Mouse (Mus musculus) 3134 (cell line): ENCODE measurements around the gene Gm17660.

Experiments used
- DNase-seq: peaks from one replicate; pipeline ENCODE4 v3.0.0-alpha.2; 2011; ENCODE audit warnings: low spot score; ENCODE audit not compliant: insufficient read length; ENCODE audit errors: extremely low read depth

Gene Gm17660

DNA sequence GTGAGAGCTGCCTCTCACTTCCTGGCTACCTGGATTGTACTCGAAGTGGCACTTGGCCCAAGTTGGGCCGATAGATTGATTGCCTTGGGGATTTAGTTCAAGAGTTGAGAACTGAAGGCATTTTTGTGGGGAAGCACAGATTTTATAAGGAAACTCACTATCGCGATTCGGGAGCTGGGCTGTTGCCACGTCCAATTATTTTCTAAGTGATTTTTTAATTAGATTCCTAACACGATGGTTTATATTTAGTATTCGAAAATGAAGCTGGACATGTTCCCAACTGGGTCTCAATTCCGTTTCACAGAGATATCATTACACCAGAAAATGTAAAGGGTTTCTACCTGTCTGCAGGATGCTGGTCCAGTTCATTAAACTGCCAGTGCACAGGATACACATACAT is 8.0 kb upstream of the Gm17660 start:
- DNase-seq = no peak

DNA sequence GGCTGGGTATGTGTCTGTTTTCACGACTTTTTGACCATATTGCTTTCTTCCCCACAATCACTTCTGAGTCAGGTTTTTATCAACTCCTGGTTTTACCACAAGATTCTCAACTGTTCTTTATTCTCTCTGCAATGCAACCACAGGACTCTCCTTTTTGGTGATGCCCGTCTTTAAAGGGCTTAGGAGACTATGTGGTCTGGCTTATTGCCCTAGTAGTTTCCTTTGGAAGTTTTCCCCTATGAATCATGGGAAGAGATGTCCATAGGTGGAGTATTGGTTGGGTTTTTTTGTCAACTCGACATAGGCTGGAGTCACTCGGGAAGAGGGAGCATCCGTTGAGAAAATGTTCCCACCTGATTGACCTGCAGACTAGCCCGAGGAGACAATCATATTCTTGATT is 3.3 kb upstream of the Gm17660 start:
- no peak for DNase-seq

DNA sequence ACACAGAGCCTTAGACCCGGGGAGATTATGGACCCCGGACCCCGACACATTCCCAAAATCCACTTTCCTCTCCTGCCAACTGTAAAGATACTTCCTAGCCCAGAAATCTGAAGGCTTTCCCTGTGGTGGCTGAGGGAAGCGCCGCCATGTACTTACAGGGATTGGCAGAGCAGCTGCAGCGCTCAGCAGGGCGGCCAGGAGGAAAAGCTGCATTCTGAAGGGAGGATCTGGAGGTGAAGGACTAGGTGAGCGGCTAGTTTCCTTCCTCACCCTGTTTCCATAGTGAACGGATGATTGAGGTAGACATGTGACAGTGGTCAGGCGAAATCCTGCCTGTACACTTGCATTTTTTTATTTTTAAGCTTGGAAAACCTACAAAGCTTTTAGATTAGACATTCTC is 1.0 kb downstream of the Gm17660 start:
- DNase-seq = no peak

DNA sequence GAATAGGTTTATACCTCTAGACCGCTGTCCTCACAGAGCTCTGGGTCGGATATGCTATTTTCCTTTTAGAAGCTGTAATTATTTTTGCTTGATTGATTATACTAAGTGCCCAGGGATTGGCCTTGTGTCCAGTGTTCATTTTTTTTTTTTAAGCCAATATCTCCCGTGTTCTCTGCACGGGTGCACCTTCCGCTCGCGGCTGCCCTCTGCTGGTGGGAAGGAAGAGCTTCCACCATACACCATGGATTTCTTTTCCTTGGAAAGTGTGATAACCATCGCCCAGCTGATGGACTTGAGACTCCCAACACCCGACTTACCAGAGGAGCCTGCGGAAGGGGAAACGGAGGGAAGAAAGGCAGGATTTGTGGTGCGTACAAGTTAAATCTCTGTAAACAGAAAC is 3.0 kb downstream of the Gm17660 start:
- no peak for DNase-seq

DNA sequence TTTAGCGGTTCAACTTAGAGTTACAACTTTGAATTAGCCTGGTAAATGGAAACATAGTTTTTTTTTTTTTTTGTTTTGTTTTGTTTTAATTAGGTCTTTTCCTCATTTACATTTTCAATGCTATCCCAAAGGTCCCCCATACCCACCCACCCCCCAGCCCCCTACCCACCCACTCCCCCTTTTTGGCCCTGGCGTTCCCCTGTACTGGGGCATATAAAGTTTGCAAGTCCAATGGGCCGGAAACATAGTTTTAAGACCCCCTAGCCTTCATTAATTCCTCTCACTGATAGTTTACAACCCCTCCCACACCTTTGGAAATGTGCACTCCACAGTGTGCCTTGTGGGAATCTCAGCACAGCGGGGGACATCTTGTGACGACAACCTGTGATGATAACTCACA is 3.8 kb downstream of the Gm17660 start:
- no peak for DNase-seq

DNA sequence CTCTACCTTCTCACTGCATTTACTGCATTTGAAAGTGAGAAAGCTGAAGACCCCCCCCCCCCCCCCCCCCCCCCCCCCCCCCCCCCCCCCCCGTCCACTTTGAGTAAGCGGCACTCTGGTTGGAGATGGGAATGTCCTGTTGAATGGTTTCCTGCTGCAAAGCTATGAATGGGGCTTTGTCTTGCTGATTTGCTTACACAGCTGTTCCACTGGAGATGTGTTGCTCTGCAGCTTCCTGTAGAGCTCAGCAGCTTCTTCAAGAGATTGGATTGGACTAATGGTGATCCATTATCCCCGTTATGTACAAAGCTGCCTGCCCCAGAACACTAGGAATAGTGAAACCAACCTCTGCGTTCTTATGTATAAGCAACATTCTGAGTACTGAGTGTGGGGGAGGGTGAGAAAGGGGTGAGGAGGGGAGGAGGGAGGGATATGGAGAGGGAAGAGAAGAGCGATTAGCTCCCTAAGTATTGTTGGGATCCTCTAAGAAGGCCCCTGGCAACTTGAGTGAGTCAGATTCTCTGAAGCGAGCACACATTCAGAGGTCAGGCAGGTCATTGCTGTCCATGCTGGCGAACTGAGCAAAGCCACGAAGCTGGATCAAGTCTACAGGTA is 5.0 kb downstream of the Gm17660 start:
- no peak for DNase-seq

DNA sequence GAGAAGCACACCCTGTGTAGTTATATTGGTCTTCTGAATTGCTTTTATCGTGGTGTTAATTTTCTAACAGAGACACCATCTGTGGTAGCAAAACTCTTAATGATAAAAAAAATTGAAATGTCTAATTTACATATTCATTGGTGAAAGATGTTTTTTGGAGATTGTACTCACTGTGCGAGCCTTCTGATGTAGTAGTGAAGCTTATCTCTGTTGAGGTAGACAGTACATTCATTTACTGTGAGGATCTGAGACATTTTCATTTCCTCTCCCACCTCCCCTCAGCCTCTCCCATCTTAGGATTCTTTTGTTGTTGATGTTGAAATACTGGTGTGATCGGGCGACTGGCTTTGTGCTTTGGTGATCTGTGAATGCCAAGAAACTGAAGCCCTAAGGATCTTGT is 6.4 kb downstream of the Gm17660 start:
- no peak for DNase-seq

DNA sequence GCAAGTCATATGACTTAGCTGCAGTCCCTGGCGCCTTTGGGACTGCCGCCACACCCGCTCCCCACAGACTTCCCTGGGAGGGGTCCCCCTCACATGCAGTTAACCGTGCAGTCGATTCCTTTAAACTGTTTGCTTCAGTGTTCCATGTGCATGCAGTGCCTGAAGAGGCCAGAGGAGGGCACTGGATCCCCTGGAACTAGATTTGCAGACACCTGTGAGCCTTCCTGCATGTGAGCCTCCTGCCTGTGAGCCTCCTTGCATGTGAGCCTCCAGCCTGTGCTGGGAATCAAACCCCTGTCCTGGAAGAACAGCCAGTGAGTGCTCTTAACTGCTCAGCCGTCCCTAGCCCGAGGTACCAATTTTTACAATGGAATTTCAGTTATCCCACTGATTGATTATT is 8.7 kb downstream of the Gm17660 start:
- DNase-seq = no peak

DNA sequence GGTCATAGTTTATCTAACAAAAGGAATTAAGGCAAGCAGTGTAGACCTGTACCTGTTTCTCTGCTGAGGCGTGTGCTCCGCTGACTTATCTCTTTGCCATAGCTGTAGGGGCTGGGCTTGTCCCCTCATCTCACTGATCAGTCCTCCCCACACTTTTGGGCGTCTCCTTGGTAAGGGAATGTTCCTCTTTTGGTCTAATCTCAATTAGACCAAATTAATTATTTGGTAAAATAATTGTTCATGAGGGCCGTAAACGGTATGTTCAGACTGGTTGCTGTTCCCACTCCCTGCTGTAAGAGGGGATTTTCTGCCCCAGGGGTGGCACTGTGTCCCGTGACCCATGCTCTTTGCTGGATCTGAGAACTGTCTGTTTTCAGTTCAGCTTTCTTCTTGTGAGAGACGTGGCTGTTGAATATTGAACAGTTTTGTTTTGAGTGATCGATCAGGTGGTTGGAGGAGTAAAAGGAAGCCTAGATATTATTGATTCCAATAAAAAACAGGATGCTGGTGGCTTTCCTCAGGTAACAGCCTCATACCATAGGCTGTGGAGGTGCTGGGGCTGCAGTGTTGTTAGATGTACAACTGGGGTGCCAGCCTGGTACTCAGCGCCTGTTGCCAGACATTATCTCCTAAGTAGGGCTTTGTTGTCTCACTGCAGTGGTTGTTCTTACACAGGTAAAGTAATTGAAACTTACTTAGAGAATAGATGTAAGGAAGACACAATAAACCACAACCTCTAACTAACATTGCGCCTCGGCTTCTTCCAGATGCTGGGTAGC is 14.4 kb downstream of the Gm17660 start:
- no peak for DNase-seq

DNA sequence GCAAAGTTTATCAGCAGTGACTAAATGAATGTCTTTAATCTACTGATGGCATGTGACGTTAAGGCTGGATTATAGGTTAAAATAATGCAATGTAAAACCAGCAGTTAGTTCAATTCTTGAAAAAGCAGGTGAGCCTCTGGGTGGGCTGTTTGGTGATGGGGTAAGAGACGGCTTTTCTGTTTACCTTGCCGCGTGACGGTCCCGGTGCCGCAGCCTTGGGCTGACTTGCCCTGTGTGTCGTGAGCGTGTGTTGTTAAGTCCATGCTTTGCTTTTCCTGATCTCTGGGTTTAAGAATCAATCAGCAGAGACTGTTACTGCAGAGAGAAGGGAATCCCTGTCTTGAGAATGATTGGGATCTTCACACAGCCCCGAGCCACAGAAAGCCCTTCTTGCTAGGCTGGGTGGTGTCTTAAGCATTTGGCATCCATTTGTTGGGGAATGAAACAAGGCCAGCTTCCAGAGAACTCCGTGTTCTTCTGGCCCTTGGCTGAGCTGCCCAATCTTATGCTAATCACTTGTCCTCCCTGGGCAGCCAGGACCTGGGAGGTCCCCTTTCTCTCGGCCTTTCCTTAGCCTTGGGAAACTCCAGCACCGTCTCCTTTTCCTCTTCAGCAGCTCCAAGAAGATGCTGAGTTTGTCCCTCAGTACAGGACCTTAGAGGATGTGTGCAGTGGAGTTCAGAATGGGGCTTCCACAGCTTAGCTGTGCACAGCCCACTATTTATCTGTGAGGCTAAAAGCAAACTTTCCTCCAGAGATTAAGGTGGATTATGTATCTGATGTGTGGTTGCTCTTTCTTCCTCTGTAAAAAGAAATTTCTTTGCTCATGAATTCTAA is 15.3 kb downstream of the Gm17660 start:
- DNase-seq = no peak

DNA sequence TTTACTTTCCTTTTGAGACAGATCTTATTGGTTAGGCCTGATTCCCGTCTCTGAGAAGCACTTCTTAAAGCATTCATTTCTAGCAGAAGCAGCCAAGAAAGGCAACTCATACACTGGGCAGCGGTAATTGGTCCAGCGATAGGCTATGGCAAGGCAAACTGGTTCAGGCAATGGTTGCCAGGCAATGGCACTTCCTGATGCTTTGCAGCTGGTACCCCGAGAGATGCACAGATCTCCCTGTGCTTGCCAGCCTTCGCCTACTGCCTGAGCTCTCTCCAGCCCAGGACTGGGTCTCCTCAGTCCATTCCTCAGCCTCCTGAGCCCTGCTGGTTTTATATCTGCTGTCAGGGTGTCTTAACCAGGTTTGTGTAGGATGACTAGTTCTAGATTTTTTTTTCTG is 17.0 kb downstream of the Gm17660 start:
- DNase-seq = no peak

DNA sequence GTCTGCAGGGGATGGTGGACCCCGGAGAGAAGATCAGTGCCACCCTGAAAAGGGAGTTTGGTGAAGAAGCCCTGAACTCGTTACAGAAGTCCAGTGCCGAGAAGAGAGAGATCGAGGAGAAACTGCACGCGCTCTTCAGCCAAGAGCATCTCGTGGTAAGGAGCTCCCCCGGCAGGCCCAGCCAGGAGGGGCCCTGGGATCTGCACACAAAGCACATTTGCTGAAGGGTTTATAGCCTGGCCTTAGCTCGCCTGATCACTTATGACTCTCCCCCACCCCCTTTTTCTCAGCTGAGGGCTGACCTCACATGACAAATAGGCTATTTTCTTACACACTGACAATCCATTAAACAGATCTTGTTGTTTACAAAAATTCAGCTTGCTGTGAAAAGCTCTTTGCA is 17.8 kb downstream of the Gm17660 start:
- DNase-seq = no peak

DNA sequence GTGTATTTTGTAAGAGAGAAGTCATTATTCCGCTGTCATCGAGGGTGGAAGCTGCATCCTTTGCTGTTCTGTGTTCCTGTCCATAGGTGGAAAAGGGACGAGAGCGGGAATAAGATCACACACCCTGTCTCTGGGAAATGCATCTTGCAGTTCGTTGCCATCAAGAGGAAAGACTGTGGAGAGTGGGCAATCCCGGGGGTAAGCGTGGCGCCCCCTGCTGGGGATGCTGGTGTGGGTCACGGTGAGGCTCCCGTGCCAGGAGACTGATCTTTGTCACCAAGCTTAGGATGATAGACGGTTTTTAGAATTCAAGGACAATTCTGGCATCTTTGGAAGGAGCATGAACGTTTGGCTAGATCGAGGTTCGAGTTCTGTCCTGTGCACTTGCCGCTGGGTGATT is 19.4 kb downstream of the Gm17660 start:
- DNase-seq = peak; percentile 42

DNA sequence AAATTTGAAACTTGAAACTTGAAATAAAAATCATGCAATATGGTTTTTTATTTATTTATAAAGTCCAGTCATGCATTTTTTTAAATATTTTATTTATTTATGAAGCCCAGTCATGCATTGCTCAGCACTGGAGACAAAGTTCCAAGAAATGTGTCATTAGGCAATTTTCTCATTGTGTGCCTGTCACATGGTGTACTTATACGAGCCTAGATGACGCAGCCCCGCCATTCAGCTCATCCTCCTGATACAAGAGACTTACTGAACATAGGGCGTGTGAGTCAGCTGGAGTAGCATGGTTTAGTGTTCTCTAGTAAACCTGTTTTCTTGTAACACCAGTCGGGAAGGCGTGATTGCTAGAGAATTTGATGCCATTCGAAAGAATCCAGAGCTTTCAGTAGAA is 21.1 kb downstream of the Gm17660 start:
- peak; percentile 54 for DNase-seq

DNA sequence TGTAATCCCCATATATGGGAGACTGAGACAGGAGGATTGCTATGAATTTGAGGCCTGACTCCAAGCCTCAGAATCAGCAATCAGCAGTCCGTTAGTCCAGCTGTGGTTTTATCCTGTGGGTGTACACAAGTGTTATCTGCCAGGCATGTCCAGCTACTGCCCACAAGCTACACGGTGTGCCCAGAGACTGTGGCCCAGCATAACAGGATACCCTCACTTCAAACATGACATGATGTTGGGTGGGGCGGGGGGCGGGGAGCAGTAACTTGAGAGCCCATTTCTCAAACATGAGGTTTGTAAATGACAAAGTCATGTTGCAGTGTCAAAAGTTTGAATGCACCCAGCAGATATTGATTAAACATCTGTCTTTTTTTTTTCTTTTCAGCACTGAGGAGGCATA is 21.6 kb downstream of the Gm17660 start:
- peak; percentile 55 for DNase-seq

DNA sequence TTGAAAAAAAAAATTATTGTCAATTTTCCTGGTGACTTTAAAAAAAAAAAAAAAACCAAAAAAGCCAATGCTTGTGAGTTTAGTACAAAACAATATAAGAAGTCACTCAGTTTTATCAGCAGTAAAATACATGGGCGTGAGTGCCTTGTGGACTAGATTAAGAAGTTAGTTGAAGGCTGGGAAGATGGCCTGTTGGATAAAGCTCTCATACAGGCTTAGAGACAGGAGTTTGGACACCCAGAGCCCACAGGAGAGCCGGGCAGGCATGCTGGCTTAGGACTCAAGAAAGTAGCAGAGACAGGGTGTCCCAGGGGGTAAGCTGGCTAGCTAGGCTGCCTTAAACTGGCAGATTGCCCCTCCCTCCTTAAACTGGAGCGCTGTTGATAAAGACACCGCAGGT is 22.5 kb downstream of the Gm17660 start:
- DNase-seq = no peak

DNA sequence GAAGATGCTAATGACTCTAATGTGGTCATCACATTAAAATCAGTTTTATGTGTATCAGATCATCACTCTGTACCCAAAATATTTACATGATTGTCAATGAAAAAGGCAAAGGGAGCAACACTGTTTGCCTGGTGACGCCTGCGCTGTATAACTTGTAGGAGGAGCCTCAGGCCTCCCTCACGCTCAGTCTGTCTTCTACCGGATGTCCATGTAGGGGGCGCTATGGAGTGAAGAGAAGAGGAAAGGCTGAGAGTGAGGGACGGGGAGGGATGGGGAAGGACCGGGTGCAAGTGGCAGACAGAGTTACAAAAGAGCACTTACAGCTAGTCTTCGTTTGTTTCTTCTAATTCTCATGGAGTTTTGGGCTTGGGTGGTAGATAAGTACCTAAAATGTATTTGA is 24.5 kb downstream of the Gm17660 start:
- DNase-seq = no peak

DNA sequence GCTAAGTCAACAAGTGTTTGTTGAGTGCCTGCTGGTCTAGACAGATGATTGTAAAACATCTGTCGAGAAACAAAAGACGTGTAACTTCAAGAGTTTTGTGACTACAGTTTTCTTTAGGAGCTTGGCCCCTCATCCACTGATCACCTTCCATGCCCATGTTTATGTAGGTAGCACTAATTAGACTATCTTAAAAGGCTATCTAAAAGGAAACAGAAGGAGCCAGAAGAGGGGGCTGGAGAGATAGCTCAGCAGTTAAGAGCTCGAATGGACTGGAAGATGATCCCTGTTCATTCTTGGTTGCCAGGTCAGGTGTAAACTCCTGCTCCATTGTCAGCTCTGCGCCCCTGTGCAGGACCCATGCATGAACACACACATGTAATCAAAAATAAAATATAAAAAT is 29.3 kb downstream of the Gm17660 start:
- DNase-seq = no peak

DNA sequence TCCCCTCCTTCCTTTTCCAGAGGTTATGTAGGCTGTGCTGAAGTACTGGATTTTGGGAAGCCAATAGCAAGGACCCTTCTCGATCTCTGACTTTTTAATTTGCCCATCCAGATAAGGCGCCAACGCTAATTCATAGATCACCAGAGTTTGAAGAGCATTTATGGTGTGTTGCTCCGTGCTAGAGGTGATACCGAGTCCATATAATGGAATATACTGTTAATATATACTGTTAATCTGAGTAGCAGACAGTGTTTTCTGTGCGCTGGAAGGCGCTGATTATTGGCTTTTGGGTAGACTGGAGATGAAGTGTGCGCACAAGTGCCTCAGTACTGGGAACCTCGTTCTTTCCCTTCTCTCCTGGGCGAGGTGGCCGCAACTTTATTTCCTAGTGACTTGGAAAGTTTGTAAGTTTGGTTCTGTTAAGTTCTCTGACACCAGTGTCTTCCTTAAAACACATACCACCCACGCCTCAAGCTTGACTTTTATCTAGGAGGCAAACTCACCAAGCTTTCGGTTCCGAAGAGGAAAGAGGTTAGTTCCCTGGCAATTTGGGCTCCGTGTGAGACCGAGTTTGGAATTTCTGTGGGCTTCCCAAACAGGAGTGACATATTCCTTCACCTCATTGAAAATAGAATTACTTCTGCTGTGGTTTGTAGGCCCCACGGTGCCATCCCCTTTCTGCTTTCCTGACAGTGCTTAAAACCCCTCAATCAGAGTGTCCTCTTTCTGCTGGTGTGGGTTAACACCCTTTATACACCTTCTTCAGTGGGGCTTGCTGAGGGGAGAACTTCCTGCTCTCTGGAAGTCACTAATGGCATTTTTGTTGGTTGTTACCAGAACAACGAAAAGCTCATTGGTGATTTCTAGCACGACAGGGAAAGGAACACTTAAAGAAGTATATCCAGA is 30.0 kb downstream of the Gm17660 start:
- no peak for DNase-seq

DNA sequence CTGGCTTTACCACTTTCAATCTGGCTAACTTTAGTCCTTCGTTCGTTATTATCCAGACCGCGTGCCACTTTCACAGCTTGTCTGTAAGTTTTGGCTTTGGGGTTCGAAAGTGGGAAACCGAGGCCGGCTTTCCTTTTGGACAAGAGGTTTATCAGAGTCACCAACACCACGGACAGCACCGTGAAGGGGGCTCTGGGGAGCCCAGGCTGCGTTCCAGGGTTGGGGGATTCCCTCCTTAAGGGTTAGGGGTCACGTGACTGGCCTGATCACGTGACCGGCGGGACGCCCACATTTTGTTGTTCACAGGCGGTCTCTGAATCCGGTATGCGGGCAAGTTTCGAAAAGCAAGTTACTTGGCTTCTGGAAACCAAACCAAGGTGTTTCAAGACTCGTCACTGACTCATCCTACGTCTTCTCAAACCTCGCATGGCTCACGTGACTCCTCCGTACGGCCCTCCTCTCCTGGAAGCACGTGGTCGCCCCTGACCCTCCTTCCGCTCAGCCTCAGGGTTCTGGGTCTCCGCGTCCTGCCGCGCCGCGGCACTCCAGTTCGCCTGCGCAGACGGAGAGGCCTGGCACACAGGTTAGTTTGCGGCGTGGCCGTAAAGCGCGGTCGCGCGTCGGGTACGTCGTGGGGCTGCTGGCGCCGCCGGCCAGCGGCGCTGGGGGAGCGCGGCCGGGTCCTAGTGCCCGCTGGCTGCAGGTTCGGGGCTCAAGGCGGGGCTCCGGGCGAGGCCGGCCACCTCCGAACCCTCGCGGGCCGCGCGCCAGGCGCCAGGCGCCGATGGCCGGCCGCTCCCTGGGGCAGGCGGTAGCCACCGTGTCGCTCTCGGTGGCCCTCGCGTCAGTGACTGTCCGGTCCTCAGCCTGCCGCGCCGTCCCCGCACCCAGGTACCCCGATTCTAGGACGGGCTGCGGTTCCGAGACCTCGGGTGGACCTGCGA is 30.9 kb downstream of the Gm17660 start, which contains the start of gene Nudt9:
Gene Nudt9 (plus strand): TSS at position 51 of the 944 bp plus-strand sequence.
- peak; percentile 99 for DNase-seq
